Mouse (Mus musculus): Measurements from ENCODE around the gene Bola3. TPM values are rescaled to one million over a fixed set of nuclear protein-coding genes. Genes with fewer than 3 reads are reported as not detected.
"Not testable (repeated sequence)": the region's sequence is repeated elsewhere in the genome, so short reads cannot be mapped to it uniquely, and the experiment has no call there.

Bola3 gene
- total RNA-seq, 2 experiments from 2014 or later, result 49.3 to 54.3 TPM

- intact Hi-C loops (cut with DNase I), result loop anchor here (10.0 kb wide), 1 partner anchor 452 kb away; the partner anchor contains the start of gene Tex261
Observed at GRCm38 (mm10) chr6:83322794-83323193, 26.2 kb upstream of the Bola3 start.

GRCm38 (mm10) chr6:83323652-83324419 lies 25.1 kb upstream of the Bola3 start:
- TF ChIP-seq CTCF (IDR thresholded peaks at IDR 0.05), result no peak
- intact Hi-C loops (cut with DNase I), result loop anchor here (10.0 kb wide), 1 partner anchor 451 kb away; the partner anchor contains the start of gene Tex261
- no peak for DNase-seq (ENCODE audit: extremely low spot score in 1 of 2, low spot score in 2 of 2)
- Histone ChIP-seq H3K27ac (no peak overlapping the region), H3K4me3 (no peak overlapping the region)

More at GRCm38 (mm10) chr6:83322794-83323193, 26.2 kb upstream of the Bola3 start:
- Histone ChIP-seq H3K4me3 (no peak overlapping the region), H3K27ac (no peak overlapping the region)
- DNase-seq (ENCODE audit: extremely low spot score in 1 of 2, low spot score in 2 of 2), result no peak
- no peak for TF ChIP-seq CTCF (IDR thresholded peaks at IDR 0.05)

- DNase-seq (ENCODE audit: extremely low spot score in 1 of 2, low spot score in 2 of 2), result peak; percentile 89 to 94
- H3K27ac ChIP-seq, result peak within 1 kb of the TSS; percentile 91
- H3K4me3 ChIP-seq, result peak within 1 kb of the TSS; percentile 77
- TF ChIP-seq CTCF (IDR thresholded peaks at IDR 0.05), result no peak
- intact Hi-C loops (cut with DNase I), result loop anchor here (10.0 kb wide), 1 partner anchor 449 kb away; the partner anchor contains the start of gene Tex261
Observed at GRCm38 (mm10) chr6:83325525-83326393, 23.2 kb upstream of the Bola3 start, which contains the start of the genes Mthfd2 and Mob1a. TSS of gene Mthfd2 (minus strand) at chr6:83325908. TSS of gene Mob1a (plus strand) at chr6:83326016.

- TF ChIP-seq CTCF (IDR thresholded peaks at IDR 0.05), result no peak
- DNase-seq (ENCODE audit: extremely low spot score in 1 of 2, low spot score in 2 of 2), result no peak
- intact Hi-C loops (cut with DNase I), result loop anchor here (10.0 kb wide), 1 partner anchor 448 kb away; the partner anchor contains the start of gene Tex261
- Histone ChIP-seq H3K4me3 (peak overlapping the region; percentile 77), H3K27ac (peak overlapping the region; percentile 91)
Observed at GRCm38 (mm10) chr6:83326394-83326736, 22.6 kb upstream of the Bola3 start.

GRCm38 (mm10) chr6:83326761-83327160 lies 22.2 kb upstream of the Bola3 start:
- H3K27ac ChIP-seq, result peak overlapping the region; percentile 91
- intact Hi-C loops (cut with DNase I), result loop anchor here (10.0 kb wide), 1 partner anchor 448 kb away; the partner anchor contains the start of gene Tex261
- no peak for DNase-seq (ENCODE audit: extremely low spot score in 1 of 2, low spot score in 2 of 2)
- no peak for TF ChIP-seq CTCF (IDR thresholded peaks at IDR 0.05)
- peak overlapping the region; percentile 77 for H3K4me3 ChIP-seq

- DNase-seq (ENCODE audit: extremely low spot score in 1 of 2, low spot score in 2 of 2), result no peak
- H3K27ac ChIP-seq, result no peak overlapping the region
- intact Hi-C loops (cut with DNase I), result loop anchor here (10.0 kb wide), 1 partner anchor 447 kb away; the partner anchor contains the start of gene Tex261
- H3K4me3 ChIP-seq, result no peak overlapping the region; the same call in 1 of the 2 replicates
- TF ChIP-seq CTCF (IDR thresholded peaks at IDR 0.05), result no peak; the same call in none of the 2 replicates
Observed at GRCm38 (mm10) chr6:83327591-83328190, 21.3 kb upstream of the Bola3 start.

GRCm38 (mm10) chr6:83341387-83341786 lies 7.6 kb upstream of the Bola3 start:
- no peak for DNase-seq (ENCODE audit: extremely low spot score in 1 of 2, low spot score in 2 of 2)
- no peak overlapping the region for H3K27ac ChIP-seq
- intact Hi-C loops (cut with DNase I), result no loop called here
- no peak for TF ChIP-seq CTCF (IDR thresholded peaks at IDR 0.05)
- no peak overlapping the region for H3K4me3 ChIP-seq

GRCm38 (mm10) chr6:83342957-83343356 lies 6.0 kb upstream of the Bola3 start:
- DNase-seq (ENCODE audit: extremely low spot score in 1 of 2, low spot score in 2 of 2), result no peak
- TF ChIP-seq CTCF (IDR thresholded peaks at IDR 0.05), result no peak
- intact Hi-C loops (cut with DNase I), result no loop called here
- Histone ChIP-seq H3K4me3 (no peak overlapping the region), H3K27ac (no peak overlapping the region)

GRCm38 (mm10) chr6:83345285-83345684 lies 3.7 kb upstream of the Bola3 start:
- intact Hi-C loops (cut with DNase I); H3K27ac ChIP-seq; DNase-seq (ENCODE audit: extremely low spot score in 1 of 2, low spot score in 2 of 2); H3K4me3 ChIP-seq: not testable (repeated sequence)

GRCm38 (mm10) chr6:83347916-83348315 lies 1.0 kb upstream of the Bola3 start:
- no peak for DNase-seq (ENCODE audit: extremely low spot score in 1 of 2, low spot score in 2 of 2)
- no peak overlapping the region for H3K27ac ChIP-seq
- no peak overlapping the region for H3K4me3 ChIP-seq
- intact Hi-C loops (cut with DNase I), result no loop called here
- TF ChIP-seq CTCF (IDR thresholded peaks at IDR 0.05), result no peak

GRCm38 (mm10) chr6:83349274-83349958 lies 469 bp downstream of the Bola3 start:
- intact Hi-C loops (cut with DNase I), result no loop called here
- TF ChIP-seq CTCF (IDR thresholded peaks at IDR 0.05), result peak; percentile 90
- Histone ChIP-seq H3K4me3 (peak overlapping the region; percentile 83), H3K27ac (peak overlapping the region; percentile 93)
- DNase-seq (ENCODE audit: extremely low spot score in 1 of 2, low spot score in 2 of 2), result peak; percentile 91 to 96
